Mouse (Mus musculus): ENCODE measurements around the gene Speer4f2.
"Not testable (repeated sequence)": the region's sequence is repeated elsewhere in the genome, so short reads cannot be mapped to it uniquely, and the experiment has no call there.

Speer4f2 gene

GRCm38 (mm10) chr5:17372880-17373279 is at the start of gene Speer4f2:
Speer4f2 (plus strand) TSS chr5:17373180.
- not testable (repeated sequence) for DNase-seq

- DNase-seq: no peak
Observed at GRCm38 (mm10) chr5:17328946-17329566, 43.9 kb upstream of the Speer4f2 start.

GRCm38 (mm10) chr5:17334836-17335235 is 38.1 kb upstream of the Speer4f2 start:
- DNase-seq: no peak

DNA sequence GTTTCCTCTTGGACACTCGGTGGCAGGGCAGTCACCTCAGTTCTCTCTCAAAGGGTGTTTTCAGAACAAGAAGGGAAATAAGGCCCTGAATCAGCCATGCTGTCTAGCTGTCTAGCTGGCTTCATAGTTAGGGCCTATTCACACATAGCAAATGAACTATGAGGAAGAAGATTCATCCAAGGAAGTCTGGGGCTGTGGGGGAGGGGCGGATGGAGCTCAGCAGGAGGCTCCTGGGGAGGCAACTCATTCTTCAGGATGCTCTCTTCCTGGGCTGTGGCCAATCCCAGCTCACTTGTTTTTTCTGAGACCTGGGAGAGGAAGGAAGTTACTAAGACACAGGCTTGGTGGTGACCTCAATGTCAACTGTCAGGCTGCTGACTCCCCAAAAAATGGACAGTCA is 27.2 kb upstream of the Speer4f2 start:
- not testable (repeated sequence) for DNase-seq

DNA sequence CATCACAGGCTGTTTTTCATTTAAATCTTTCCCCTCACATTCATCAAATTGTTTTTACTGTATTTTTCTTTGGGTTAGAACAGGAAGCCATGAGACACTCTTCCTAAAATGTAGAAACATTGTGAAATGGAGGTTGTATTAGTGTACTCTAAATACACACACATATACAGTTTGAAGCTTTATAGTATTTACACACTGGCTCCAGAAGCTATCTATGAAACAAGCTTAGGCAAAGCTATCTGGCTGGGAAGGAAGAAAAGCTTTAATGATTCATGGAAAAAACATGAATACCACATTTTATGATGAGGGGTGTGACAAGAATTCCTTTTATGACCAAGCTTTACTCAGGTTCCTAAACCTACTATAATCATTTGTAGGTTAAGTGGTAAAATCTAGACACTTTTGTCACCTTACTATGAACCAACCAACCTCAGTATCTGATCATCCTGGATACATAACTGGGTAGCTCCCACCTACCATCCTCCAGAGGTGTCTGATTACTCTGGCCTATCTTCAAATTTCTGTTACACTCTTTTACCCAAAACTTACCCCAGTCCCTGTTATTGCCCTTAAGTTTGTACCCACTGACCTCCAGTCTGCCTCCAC is 13.5 kb upstream of the Speer4f2 start:
- no peak for DNase-seq

- DNase-seq: no peak
Observed at GRCm38 (mm10) chr5:17389926-17390325, 16.9 kb downstream of the Speer4f2 start.

DNA sequence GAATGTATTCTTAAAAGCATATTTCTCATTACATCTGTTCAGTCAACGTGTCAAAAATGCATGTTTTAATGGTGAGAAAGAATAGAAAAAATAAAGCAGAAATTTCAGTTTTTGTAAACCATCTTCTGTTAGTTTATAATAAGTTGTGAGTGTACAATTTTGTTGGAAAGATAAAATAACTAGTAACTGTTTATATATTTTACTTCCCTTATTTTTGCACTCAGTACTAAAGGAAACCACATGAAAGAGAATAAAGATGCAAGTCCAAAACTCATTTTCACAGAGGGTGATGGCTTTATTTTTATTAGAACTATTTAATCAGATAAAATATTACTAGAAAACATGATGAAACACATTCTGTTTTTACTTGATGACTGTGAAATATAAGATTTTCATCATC is 18.2 kb downstream of the Speer4f2 start:
- DNase-seq: no peak

- DNase-seq: no peak
Observed at GRCm38 (mm10) chr5:17400571-17400970, 27.6 kb downstream of the Speer4f2 start.

DNA sequence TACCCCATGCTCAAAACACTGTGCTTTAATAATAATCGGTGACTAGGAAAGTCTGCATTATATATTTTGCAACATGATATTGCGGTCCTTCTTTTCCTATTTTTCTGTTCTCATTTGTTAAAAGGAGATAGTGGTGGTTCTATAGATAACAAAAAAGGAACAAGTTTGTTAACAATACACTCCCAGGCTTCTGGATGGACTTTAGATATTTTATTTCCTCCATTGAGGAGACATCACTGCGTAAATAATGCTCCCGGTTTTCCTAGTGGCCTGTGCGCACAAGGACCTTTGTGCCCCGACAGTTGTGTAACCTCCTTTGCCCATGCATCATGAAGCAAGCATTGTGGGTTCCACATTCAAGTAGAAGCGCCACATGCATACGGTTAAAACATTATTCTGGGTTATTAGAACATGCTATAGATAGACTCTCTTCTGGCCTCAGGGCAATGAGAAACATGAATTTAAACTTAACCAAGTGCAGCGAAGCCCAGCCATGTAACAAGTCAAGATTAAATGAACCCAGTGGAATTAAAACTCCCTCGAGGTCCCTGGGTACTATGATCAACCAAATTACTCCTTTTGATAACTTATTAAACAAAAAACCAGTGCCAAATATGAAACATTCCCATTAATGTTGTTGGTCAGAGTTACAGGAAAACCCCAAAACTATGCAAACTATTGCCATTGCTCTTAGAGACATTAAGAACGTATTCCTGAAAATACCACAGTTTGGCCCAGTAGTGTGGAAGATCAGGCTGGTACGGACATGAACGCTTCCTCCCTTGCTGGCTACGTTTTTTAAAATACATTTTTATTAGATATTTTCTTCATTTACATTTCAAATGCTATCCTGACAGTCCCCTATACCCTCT is 28.5 kb downstream of the Speer4f2 start:
- no peak for DNase-seq

DNA sequence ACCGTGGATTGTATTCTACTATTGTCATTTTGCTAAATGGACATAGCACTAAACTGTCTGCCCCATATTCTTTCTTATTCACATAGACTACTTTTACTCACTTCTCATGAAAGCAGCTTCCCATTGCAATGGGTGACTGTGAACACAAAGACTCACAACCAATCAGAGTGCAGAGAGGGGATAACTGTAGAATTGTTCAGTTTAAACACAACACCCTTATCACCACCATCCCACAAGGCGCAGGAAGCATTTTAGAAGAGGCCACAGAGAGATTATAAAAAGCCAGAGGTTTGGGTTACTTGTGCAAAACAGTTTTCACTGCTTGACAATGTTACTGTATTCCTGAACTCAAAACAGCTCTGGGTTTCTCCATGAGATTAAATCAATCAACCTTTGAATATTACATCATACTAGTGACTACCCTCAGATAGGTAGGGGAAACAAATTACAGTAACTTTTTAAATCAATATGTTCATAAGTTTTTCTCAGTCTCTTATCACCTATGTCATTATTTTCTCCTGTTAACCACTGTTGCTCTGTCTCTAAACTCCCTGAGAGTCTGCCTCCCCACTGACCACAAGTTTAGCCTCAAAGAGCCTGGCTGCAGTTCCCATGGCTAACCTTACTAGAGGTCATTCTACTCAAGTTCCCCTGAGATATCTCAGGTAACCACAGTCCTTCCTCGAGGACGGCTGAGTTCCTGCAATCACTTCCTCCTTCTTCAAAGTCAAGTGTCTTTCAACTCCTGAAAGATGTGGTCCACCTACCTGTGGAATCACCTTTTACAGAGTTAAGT is 29.5 kb downstream of the Speer4f2 start:
- no peak for DNase-seq

DNA sequence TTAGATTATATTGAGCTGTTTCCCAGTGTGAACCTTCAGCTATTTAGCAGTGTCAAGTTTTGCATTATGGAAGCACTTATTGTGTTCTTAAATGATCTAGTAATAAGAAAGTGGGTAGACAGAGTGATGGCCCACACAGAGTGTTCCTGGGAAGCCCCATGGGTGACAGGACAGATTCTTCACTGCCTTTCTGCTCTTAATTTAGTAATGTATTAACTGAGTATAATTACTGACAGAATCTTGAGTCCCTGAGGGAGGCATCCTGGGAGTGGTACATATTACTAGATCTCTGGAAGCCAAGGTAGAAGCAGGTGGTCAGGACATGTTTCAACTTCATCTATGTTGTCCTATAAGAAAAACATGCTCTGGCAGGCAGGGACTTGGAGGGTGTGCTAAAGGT is 30.6 kb downstream of the Speer4f2 start:
- DNase-seq: no peak

DNA sequence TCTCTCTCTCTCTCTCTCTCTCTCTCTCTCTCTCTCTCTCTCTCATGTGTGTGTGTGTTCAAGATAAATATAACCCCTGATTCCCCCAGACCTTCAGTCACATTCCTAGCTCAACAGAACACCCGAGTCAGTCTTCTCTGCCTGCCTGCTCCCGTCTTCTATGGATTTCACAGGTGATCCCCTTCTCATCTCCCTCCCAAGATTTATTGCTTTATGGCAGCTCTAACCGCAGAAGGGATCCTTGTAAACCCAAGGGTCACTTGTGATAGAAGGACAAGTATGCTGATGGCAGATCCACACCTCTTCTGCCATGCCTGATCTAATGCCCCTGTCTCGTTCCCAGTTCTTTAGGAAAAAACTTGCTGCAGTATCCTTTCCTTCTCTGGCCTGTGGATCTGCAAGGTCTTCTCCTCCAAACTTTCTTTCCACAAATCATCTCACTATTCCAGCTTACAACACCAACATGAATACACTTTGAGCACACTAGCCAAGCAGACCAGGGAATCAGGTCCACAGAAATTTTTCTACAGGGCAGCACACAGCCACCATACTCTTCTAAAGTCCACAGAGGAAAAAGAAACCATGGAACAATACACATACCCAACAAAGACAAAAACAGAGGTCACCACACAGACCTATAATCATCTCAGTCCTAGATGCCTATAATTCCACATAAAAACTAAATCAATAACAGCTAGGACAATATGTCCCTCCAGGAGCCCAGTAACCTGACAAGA is 36.1 kb downstream of the Speer4f2 start:
- DNase-seq: no peak

GRCm38 (mm10) chr5:17417201-17417600 is 44.2 kb downstream of the Speer4f2 start:
- no peak for DNase-seq

DNA sequence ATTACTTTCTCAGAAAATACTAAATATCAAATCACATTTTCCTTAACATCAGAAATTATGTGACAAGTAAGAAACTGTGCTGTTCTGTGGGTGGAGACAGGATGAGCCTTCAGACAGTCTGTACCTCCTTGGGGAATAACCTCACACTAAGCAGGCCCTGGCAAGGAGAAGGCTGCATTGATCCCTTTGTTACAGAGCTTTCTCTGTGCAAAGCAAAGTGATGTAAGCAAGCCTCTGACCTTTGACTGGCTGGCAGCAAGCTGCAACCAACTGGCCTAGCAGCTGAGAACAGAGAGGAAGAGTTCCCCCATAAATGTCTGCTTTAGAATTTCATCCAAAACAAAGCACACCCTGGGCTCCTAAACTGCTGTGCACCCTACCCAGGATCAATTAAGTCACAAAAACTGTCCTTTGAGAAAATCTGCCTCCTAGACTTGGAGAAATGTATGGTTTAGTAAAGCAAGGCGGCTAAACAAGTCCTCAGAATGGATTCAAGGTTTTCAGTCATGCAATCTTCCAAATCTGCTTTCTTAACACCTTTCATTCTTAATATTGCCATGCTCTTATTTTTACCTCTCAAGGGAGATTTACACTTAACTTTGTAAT is 46.3 kb downstream of the Speer4f2 start:
- no peak for DNase-seq

GRCm38 (mm10) chr5:17419921-17420320 is 46.9 kb downstream of the Speer4f2 start:
- DNase-seq: no peak

DNA sequence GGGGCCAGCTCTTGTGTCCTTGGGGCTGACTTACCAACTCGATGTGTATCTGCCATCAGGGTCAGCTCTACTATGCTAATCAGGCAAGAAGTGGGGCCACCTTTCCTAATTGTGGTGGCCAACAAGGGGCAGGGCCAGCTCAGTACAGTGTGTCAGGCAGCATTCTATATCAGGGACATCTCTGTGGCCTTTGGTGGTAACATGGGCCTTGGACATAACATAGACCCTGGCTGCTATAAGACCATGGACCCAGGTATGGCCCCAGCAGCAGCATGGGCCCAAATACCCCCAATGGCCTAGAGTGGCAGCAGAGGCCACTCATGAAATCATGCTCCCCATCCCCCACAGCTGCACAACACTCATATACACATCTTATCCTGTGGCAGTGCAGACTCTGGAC is 49.2 kb downstream of the Speer4f2 start:
- DNase-seq: no peak

DNA sequence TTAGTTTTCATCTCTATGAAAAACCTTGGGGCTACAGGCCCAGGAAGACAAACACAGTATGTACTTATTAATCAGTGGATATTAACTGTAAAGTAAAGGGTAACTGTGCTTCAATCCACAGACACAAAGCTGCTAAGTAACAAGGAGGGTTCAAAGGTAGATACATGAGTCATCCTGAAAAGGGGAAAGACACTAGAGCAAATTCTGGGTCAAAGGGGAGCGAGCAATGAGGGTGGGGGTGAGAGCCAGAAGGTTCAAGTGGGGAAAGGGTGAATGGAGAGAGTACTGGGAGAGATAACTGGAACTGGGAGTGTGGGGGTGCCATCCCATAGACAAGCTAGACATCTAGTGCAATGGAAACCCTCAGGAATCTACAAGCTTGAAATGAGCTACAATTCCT is 54.0 kb downstream of the Speer4f2 start:
- DNase-seq: no peak

Measured in B cell, adult 2 months (primary cell).